Mouse (Mus musculus) urinary bladder, postnatal 10 days (tissue): ENCODE results near the gene Fbxl13.
"Not testable (repeated sequence)": the region's sequence is repeated elsewhere in the genome, so short reads cannot be mapped to it uniquely, and the experiment has no call there.

Experiments used
- DNase-seq: peaks from one replicate; pipeline ENCODE4 v3.0.0; 2022; ENCODE audit warnings: low spot score

Gene Fbxl13

DNA sequence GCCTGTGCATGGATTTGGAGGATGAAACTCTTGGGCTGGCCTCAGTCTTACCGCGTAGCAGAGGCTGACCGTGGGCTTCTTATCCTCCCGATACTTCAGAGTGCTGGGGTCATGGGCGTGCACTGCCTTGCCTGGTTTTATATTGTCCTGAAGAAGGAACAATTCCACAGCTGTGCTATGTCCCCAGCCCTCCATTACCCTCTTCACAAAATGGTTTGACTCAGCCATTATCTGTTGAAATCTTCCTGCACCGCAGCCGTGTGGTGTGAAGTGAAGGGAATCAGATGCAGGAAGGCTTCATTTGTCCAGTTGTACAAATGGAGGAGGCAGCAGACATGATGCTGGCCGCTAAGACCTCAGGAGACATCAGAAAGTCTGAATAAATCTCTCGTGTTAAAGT, 11.5 kb upstream of the Fbxl13 start:
- DNase-seq: no peak

DNA sequence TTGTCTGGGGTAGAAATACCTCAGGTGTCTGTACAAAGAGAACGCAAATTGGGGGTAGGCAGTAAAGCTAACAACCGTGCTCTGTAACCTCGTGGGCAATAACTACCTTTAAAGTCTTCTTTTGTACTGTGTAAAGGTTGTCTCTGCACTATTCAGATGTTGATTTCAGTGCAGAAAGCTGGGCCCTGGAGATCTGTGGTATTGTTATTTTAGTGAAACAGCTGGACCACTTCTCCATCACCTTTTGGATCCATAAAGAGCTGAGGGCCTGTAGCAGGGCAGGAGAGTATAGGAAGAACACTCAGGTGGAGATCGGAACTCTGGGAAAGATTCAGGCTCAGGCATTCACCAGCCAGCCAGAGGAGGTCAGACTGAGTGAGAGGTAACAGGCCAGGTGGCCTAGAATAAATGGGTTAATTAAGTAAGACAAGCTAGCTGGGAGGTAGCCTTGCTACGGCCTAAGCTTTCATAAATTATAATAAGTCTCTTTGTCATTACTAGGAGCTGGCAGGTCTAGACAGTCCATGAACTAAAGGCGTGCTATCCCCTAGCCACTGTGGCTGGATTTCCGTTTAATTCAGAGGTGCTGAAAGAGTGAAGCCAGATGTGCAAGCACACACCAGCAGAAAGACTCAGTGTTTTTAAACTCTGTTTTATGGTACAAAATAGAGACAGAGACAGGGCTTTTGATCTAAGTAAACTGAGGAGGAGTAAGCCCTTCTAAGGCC, 6.6 kb upstream of the Fbxl13 start:
- no peak for DNase-seq

DNA sequence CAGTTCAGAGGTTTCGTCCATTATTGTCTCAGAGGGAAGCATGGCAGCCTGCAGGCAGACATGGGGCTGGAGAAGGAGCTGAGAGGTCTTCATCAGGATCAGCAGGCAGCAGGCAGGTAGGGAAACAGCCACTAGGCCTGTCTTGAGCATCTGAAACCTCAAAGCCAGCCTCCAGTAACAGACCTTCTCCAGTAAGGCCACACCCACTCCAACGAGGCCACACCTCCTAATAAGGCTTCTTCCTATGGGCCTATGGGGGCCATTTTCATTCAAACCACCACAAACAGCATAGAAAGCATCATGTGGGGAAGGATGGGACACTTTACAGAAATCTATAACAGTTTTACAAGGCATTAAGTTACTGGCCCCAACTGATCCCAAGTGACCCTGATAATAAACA, 5.3 kb upstream of the Fbxl13 start:
- no peak for DNase-seq

- DNase-seq: no peak
Measured at GRCm38 (mm10) chr5:21646133-21646491, 678 bp upstream of the Fbxl13 start.

GRCm38 (mm10) chr5:21644891-21645438, 469 bp downstream of the Fbxl13 start:
- no peak for DNase-seq

GRCm38 (mm10) chr5:21643606-21644005, 1.8 kb downstream of the Fbxl13 start:
- no peak for DNase-seq

GRCm38 (mm10) chr5:21640961-21641360, 4.5 kb downstream of the Fbxl13 start:
- DNase-seq: no peak

GRCm38 (mm10) chr5:21625916-21626315, 19.5 kb downstream of the Fbxl13 start:
- no peak for DNase-seq

GRCm38 (mm10) chr5:21616450-21617009, 28.9 kb downstream of the Fbxl13 start:
- no peak for DNase-seq

GRCm38 (mm10) chr5:21614299-21614698, 31.1 kb downstream of the Fbxl13 start:
- not testable (repeated sequence) for DNase-seq

GRCm38 (mm10) chr5:21610996-21611395, 34.4 kb downstream of the Fbxl13 start:
- DNase-seq: no peak

DNA sequence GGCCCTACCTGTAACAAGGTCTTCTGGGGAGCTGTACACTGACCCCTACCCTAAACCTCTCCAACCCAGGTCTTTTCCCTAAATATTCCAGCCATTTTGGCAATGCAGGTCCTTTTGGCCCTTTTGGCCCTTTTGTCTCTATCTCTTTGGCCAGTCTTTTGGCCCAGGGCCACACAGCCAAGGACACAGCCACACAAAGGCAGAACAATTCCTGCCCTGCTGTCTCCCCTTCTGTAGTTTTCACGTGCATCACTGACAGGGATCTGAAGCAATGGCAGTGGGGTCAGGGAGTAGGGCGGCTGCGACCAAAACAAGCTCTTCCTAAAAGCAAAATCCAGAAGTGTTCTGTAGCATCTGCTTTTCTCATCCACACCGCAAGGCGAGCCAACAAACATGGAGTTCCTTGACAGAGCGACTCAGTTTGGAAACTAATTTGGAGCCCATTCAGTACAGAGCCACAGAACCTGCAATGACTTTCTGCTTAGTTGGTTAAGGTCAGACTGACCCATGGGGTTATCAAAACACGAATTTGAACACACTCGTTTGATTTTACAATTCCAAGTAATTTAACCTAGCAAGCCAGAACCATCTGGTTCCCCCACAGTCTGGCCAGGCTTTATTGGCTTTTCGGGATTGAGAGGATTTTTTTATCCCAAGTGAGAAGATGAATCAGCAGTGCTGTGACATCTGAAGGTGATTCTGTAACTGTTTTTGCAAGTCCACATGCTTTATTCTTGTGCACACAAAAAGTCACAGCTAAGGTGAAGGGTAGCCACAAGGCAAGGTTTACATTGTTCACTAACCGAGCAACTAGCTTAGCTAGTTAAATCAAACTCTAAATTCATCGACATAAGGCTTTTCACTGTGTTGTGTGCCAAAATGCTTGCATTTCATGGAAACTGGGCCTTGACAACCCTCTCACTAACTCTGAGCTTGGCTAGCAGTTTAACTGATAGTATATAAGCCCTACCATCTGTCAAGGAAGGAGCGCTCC, 36.8 kb downstream of the Fbxl13 start:
- DNase-seq: no peak

GRCm38 (mm10) chr5:21605936-21606335, 39.5 kb downstream of the Fbxl13 start:
- DNase-seq: no peak

DNA sequence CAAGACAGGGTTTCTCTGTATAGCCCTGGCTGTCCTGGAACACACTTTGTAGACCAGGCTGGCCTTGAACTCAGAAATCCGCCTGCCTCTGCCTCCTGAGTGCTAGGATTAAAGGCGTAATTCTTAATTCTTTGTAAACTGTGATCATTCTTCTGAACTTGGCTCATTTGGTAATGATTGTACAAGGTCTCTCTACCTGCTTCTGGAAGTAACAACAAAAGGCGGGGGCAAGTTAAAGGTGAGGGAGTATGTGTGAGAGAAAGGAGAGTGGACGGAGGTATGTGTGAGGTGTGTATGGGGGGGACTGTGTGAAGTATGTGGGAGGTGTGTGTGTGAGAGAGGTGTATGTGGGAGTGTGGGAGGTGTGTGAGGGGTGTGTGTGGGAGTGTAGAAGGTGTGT, 45.5 kb downstream of the Fbxl13 start:
- DNase-seq: no peak

- DNase-seq: not testable (repeated sequence)
Measured at GRCm38 (mm10) chr5:21599536-21599935, 45.9 kb downstream of the Fbxl13 start.

GRCm38 (mm10) chr5:21593201-21593709, 52.2 kb downstream of the Fbxl13 start:
- no peak for DNase-seq

GRCm38 (mm10) chr5:21592106-21592505, 53.3 kb downstream of the Fbxl13 start:
- no peak for DNase-seq

GRCm38 (mm10) chr5:21588220-21588619, 57.2 kb downstream of the Fbxl13 start:
- DNase-seq: no peak

GRCm38 (mm10) chr5:21587683-21588082, 57.8 kb downstream of the Fbxl13 start:
- no peak for DNase-seq

GRCm38 (mm10) chr5:21586763-21587162, 58.7 kb downstream of the Fbxl13 start:
- DNase-seq: no peak

GRCm38 (mm10) chr5:21578136-21578535, 67.3 kb downstream of the Fbxl13 start:
- DNase-seq: no peak

DNA sequence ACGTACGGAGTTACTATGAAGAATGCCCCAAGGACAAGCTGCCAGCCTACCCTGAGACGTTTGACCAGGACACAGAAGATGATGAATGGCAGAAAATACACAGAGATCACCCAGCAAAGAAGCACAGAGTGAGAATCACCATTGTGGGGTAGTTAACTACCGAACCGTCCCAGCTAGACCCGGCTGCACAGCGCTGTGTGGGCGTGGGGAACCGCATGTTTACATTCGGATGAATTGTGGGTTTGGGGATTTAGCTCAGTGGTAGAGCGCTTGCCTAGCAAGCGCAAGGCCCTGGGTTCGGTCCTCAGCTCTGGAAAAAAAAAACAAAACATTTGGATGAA, 70.3 kb downstream of the Fbxl13 start:
- no peak for DNase-seq
